Comparison of ENCODE assay signal across 26 mouse cellular contexts in genomic region chr16:6155556-6155955, GRCm38 (mm10).
DNase-seq lines count a peak whose midpoint lies in the region; ATAC-seq lines count a peak whose summit lies in the region.
"Had no signal": no experiment of that assay in that cellular context is flagged by ENCODE, and none has a peak within 500 bp of the region (broad histone marks: within the 10 kb centered on the region; RNA-seq: fewer than 3 reads in every experiment).

No protein-coding gene starts in this region.

- H3K9me3 ChIP-seq in forebrain, embryonic 16.5 days (ENCODE audit: control insufficient read depth, low read length), result no peaks in the 10 kb centered on the region
- H3K9me3 ChIP-seq: heart, embryonic 15.5 days; hindbrain, embryonic 12.5 days; limb, embryonic 10.5 days; limb, embryonic 15.5 days; neural tube, embryonic 15.5 days had no signal

- H3K9ac ChIP-seq in forebrain, embryonic 16.5 days (replicated peaks; ENCODE audit: low read depth, low read length), result no peak overlapping the region
- H3K9ac ChIP-seq: forebrain, postnatal 0 days; heart, embryonic 15.5 days; hindbrain, embryonic 12.5 days; limb, embryonic 15.5 days; liver, embryonic 14.5 days; neural tube, embryonic 15.5 days had no signal

- H3K4me3 ChIP-seq in forebrain, embryonic 16.5 days (replicated peaks; ENCODE audit: low read length), result no peak overlapping the region
- H3K4me3 ChIP-seq: erythroblast, embryonic 14.5 days; heart, embryonic 15.5 days; hindbrain, embryonic 12.5 days; limb, embryonic 10.5 days; limb, embryonic 15.5 days; neural tube, embryonic 15.5 days had no signal

- DNase-seq in brain, adult 2 months (ENCODE audit: low read depth, low spot score), result peak; percentile 89
- peak; percentile 83 for DNase-seq in cerebellum, adult 11 months
- peak; percentile 92 for DNase-seq in cerebellum, adult 9-10 months
- DNase-seq in cerebellum, postnatal 36 days, result peak; percentile 82 to 84
- DNase-seq in layer of hippocampus, adult 9-10 months (ENCODE audit: low spot score), result no peak
- DNase-seq in left cerebral cortex, adult 11 months (ENCODE audit: low spot score), result no peak
- DNase-seq in spleen, postnatal 10 days (ENCODE audit: low spot score in 2 of 2), result no peak
- DNase-seq: adrenal gland, adult 2 months; B cell, adult 2 months; forebrain, postnatal 0 days; kidney, adult 9 months; kidney, postnatal 10 days; lung, adult 2 months; lung, postnatal 10 days; midbrain, embryonic 14.5 days; right cerebral cortex, postnatal 4 days had no signal

- no peak for ATAC-seq in forebrain, embryonic 16.5 days
- ATAC-seq: activated CD4-positive, CD25-positive, alpha-beta regulatory T cell, adult 4 months; forebrain, postnatal 0 days; intestine, embryonic 16.5 days had no signal

- H3K4me2 ChIP-seq in forebrain, embryonic 16.5 days (ENCODE audit: low read length), result no peak overlapping the region
- H3K4me2 ChIP-seq: heart, embryonic 15.5 days; hindbrain, embryonic 12.5 days; limb, embryonic 15.5 days; neural tube, embryonic 15.5 days had no signal

- no peaks in the 10 kb centered on the region for H3K27me3 ChIP-seq in forebrain, embryonic 16.5 days (replicated peaks; ENCODE audit: control insufficient read depth, insufficient read depth, low read length)
- H3K27me3 ChIP-seq: heart, embryonic 15.5 days; hindbrain, embryonic 12.5 days; limb, embryonic 15.5 days; neural tube, embryonic 15.5 days had no signal

- no peaks in the 10 kb centered on the region for H3K36me3 ChIP-seq in forebrain, embryonic 16.5 days (ENCODE audit: control insufficient read depth, insufficient read depth)
- H3K36me3 ChIP-seq: heart, embryonic 15.5 days; hindbrain, embryonic 12.5 days; limb, embryonic 10.5 days; limb, embryonic 15.5 days; neural tube, embryonic 15.5 days had no signal

- no peak overlapping the region for H3K27ac ChIP-seq in forebrain, embryonic 16.5 days (ENCODE audit: low read length)
- H3K27ac ChIP-seq: heart, embryonic 15.5 days; hindbrain, embryonic 12.5 days; limb, embryonic 10.5 days; limb, embryonic 15.5 days; liver, embryonic 14.5 days; neural tube, embryonic 15.5 days had no signal

- no peaks in the 10 kb centered on the region for H3K4me1 ChIP-seq in forebrain, embryonic 16.5 days (replicated peaks; ENCODE audit: control insufficient read depth, insufficient read depth, low read length)
- H3K4me1 ChIP-seq: heart, embryonic 15.5 days; hindbrain, embryonic 12.5 days; limb, embryonic 10.5 days; limb, embryonic 15.5 days; neural tube, embryonic 15.5 days had no signal

- 91% methylated on average over 2 of the region's 2 CpGs for WGBS in forebrain, embryonic 16.5 days

Comparison
In these comparisons a context has a peak if more than half of its experiments do, and no peak if none do; other contexts are left out.
1. DNase-seq: peak in brain, adult 2 months (single experiment), cerebellum, adult 11 months (single experiment), cerebellum, adult 9-10 months (single experiment) and cerebellum, postnatal 36 days (2 of 2); none in layer of hippocampus, adult 9-10 months (single experiment), left cerebral cortex, adult 11 months (single experiment) and spleen, postnatal 10 days (0 of 2).